Comparison of ENCODE assay signal across 8 mouse cellular contexts in the genomic region with DNA sequence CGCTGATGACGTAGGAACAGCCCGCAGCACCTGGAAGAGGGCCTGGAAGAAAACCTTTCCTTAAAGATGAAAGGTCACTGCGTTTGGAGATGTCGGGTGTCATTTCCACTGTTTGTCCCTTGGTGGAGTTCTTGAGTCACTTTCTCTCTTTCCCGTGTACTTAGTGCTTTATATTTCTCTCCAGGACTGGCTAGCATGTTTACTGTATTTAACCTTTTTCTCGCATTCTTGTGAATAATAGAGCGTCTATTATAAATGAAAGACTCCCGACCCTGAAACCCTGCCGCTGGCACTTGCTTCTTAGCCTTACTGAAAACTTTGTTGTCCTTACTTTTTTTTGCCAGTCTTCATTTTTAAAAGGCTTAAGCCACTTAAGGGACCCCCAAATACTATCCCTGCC. TPM values are rescaled to one million over a fixed set of nuclear protein-coding genes. Genes with fewer than 3 reads are reported as not detected.
DNase-seq lines count a peak whose midpoint lies in the region; ATAC-seq and TF ChIP-seq lines count a peak whose summit lies in the region.

No protein-coding gene starts in this region.

- H3K27ac ChIP-seq in gastrocnemius, adult 2 months: peak overlapping the region; percentile 83; the same call in 1 of the 2 replicates
- peak overlapping the region; percentile 44; the same call in 1 of the 2 replicates for H3K27ac ChIP-seq in embryonic facial prominence, embryonic 10.5 days (replicated peaks)
- peak overlapping the region; percentile 89; the same call in 1 of the 2 replicates for H3K27ac ChIP-seq in hindbrain, embryonic 10.5 days

- intact Hi-C loops in gastrocnemius, adult 2 months (cut with DNase I): loop anchor here (5.0 kb wide), 1 partner anchor 1023 kb away; no protein-coding TSS in a partner anchor

- H3K9me3 ChIP-seq in G1E (replicated peaks): no peaks in the 10 kb centered on the region
- H3K9me3 ChIP-seq in embryonic facial prominence, embryonic 10.5 days: no peaks in the 10 kb centered on the region
- H3K9me3 ChIP-seq in hindbrain, embryonic 10.5 days: no peaks in the 10 kb centered on the region

- H3K36me3 ChIP-seq in G1E (replicated peaks): no peaks in the 10 kb centered on the region
- H3K36me3 ChIP-seq in embryonic facial prominence, embryonic 10.5 days (replicated peaks): no peaks in the 10 kb centered on the region
- H3K36me3 ChIP-seq in hindbrain, embryonic 10.5 days: no peaks in the 10 kb centered on the region

- no peaks in the 10 kb centered on the region; the same call in 1 of the 2 replicates for H3K27me3 ChIP-seq in G1E (ENCODE audit: insufficient read depth, low read length)
- H3K27me3 ChIP-seq in embryonic facial prominence, embryonic 10.5 days (replicated peaks; ENCODE audit: low read depth, poor library complexity, severe bottlenecking): peaks cover 10% of the 10 kb centered on the region; the same call in 1 of the 2 replicates
- H3K27me3 ChIP-seq in hindbrain, embryonic 10.5 days (ENCODE audit: insufficient read depth, poor library complexity, severe bottlenecking): peaks cover 11% of the 10 kb centered on the region; the same call in 1 of the 2 replicates

- peak; percentile 69 for TF ChIP-seq CTCF in gastrocnemius, adult 2 months (IDR thresholded peaks at IDR 0.05)
- TF ChIP-seq CTCF in G1E (IDR thresholded peaks at IDR 0.05; ENCODE audit: low read depth, low read length): 0 out of 2 replicates have a peak, but pooled peaks have one; percentile 42

- DNase-seq in gastrocnemius, adult 2 months: peak; percentile 20
- DNase-seq in gastrocnemius, adult 8-10 months (ENCODE audit: low spot score in 2 of 2): no peak
- DNase-seq in G1E (ENCODE audit: low spot score): peak; percentile 33
- peak; percentile 28 for DNase-seq in embryonic facial prominence, embryonic 10.5 days (ENCODE audit: low spot score)
- DNase-seq in hindbrain, embryonic 10.5 days (ENCODE audit: low spot score): peak; percentile 14
- peak; percentile 17 to 43 for DNase-seq in layer of hippocampus, postnatal 14 days (ENCODE audit: low spot score in 2 of 2)
- no peak for DNase-seq in spleen, postnatal 36 days (ENCODE audit: low spot score in 2 of 2)

- WGBS in embryonic facial prominence, embryonic 10.5 days: 1% methylated on average over 10 of the region's 10 CpGs
- under 1% methylated on average over 10 of the region's 10 CpGs for WGBS in hindbrain, embryonic 10.5 days

- peak overlapping the region; percentile 84 for H3K4me3 ChIP-seq in gastrocnemius, adult 2 months
- peak overlapping the region; percentile 95 for H3K4me3 ChIP-seq in G1E (ENCODE audit: low read depth, low read length)
- peak overlapping the region; percentile 73 for H3K4me3 ChIP-seq in embryonic facial prominence, embryonic 10.5 days
- H3K4me3 ChIP-seq in hindbrain, embryonic 10.5 days: peak overlapping the region; percentile 69

- peaks cover 19% of the 10 kb centered on the region for H3K4me1 ChIP-seq in G1E (ENCODE audit: insufficient read depth, low read depth, low read length)
- peaks cover 16% of the 10 kb centered on the region for H3K4me1 ChIP-seq in embryonic facial prominence, embryonic 10.5 days
- H3K4me1 ChIP-seq in hindbrain, embryonic 10.5 days (replicated peaks): peaks cover 2% of the 10 kb centered on the region

- no peak for ATAC-seq in G1E (ENCODE audit: extremely low read depth, insufficient number of reproducible peaks, low FRiP score, poor library complexity, severe bottlenecking)
- ATAC-seq in megakaryocyte-erythroid progenitor cell, adult 5-6 weeks (replicated peaks; ENCODE audit: low FRiP score, low TSS enrichment, poor library complexity, severe bottlenecking): peak; percentile 36

RNA-seq across cellular contexts. Expression of gene Pcdh7, which starts 3.8 kb away (rescaled TPM):
- total RNA-seq in gastrocnemius, adult 2 months (2021): 1 to 10 TPM; 2.3 to 2.9 TPM
- total RNA-seq in gastrocnemius, adult 8-10 months (2022): 1 to 10 TPM; 1.7 to 2.5 (median 2.1) TPM
- 116 and 127 TPM in 2 replicates for total RNA-seq in G1E (2014; fragmentation: Nextera tagmentation)
- 59.4 and 61.2 TPM in 2 replicates for total RNA-seq in G1E (2017)
- polyA plus RNA-seq in G1E (2012): 18.5 and 22.3 TPM in 2 replicates
- polyA plus RNA-seq in embryonic facial prominence, embryonic 10.5 days (2016; fragmentation: Nextera tagmentation; extraction: Ambion mirVana): 6.2 and 7.0 TPM in 2 replicates
- polyA plus RNA-seq in hindbrain, embryonic 10.5 days (2016; fragmentation: Nextera tagmentation; extraction: Ambion mirVana): 4.2 and 6.3 TPM in 2 replicates
- 10 to 100 TPM; 71.9 to 76.5 TPM for total RNA-seq in layer of hippocampus, postnatal 14 days (2021)
- total RNA-seq in megakaryocyte-erythroid progenitor cell, adult 5-6 weeks (2014; fragmentation: Nextera tagmentation): 5.7 and 10.0 TPM in 2 replicates
- 8.5 and 12.4 TPM in 2 replicates for total RNA-seq in megakaryocyte-erythroid progenitor cell, adult 5-6 weeks (2017)

Comparison
In these comparisons a context has a peak if more than half of its experiments do, and no peak if none do; other contexts are left out.
1. DNase-seq: peak in gastrocnemius, adult 2 months (single experiment), G1E (single experiment), embryonic facial prominence, embryonic 10.5 days (single experiment), hindbrain, embryonic 10.5 days (single experiment) and layer of hippocampus, postnatal 14 days (2 of 2); none in gastrocnemius, adult 8-10 months (0 of 2) and spleen, postnatal 36 days (0 of 2).
2. RNA of gene Pcdh7, which starts 3.8 kb away (total RNA-seq): 59.4 to 127 TPM in G1E and 71.9 to 76.5 TPM in layer of hippocampus, postnatal 14 days; 5.7 to 12.4 TPM in megakaryocyte-erythroid progenitor cell, adult 5-6 weeks, 2.3 to 2.9 TPM in gastrocnemius, adult 2 months and 1.7 to 2.5 TPM in gastrocnemius, adult 8-10 months; every median in the first group is over 4 times any median in the second.
3. Peak in every context shown above with its lines, with median percentiles within 50 percentile points of each other: H3K27ac ChIP-seq and H3K4me3 ChIP-seq.